Mouse (Mus musculus): ENCODE results near the gene Eif2b4. TPM values are rescaled to one million over a fixed set of nuclear protein-coding genes. Genes with fewer than 3 reads are reported as not detected.
A peak's percentile ranks its signal among the peaks of the same experiment; 100 is the strongest.

Gene Eif2b4
- polyA plus RNA-seq, 1 experiment, result 87.1 TPM

GRCm38 (mm10) chr5:31151746-31152145 is 41.5 kb downstream of the Eif2b4 start:
- peak overlapping the region; percentile 68 for H3K27ac ChIP-seq (ENCODE audit: insufficient read depth, low read length)
- TF ChIP-seq POLR2A (IDR thresholded peaks at IDR 0.05; ENCODE audit: borderline replicate concordance, insufficient read depth, low read length) (no peak), CTCF (IDR thresholded peaks at IDR 0.05; ENCODE audit: borderline replicate concordance, insufficient read depth, low read depth, low read length) (peak; percentile 33; the same call in 1 of the 2 replicates)
- no peak overlapping the region for H3K4me3 ChIP-seq (replicated peaks; ENCODE audit: insufficient read depth, low read depth, low read length)
- no peaks in the 10 kb centered on the region for H3K27me3 ChIP-seq (ENCODE audit: control insufficient read depth, insufficient read depth, low read length)
- H3K4me1 ChIP-seq (ENCODE audit: control insufficient read depth, insufficient read depth, low read length), result peaks cover 7% of the 10 kb centered on the region
- 12% methylated on average over 3 of the region's 3 CpGs for WGBS
- peak; percentile 69 to 87 for DNase-seq

DNA sequence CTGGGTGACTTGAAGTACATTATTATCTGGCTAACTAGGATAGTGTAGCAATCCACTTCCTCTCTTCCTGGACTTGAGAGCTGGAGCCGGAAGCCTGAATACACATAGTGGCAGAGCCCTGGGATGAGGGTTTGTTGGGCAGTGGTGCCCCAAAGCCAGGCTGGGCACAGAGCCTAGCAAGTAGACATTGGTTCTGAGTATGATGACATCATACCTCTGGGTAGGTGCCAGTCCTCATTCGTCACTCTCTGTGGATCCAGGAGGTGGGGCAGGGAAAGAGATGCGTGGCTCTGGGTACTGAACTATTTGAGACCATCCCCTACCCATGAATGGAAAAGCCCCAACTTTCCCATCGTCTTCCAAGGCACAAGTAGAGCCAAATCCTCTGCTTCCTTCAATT is 43.4 kb downstream of the Eif2b4 start:
- no peak overlapping the region for H3K4me3 ChIP-seq (replicated peaks; ENCODE audit: insufficient read depth, low read depth, low read length)
- peak in 1 of 2 experiments; percentile 38 for DNase-seq
- WGBS, result 47% methylated on average over 4 of the region's 4 CpGs
- TF ChIP-seq POLR2A (IDR thresholded peaks at IDR 0.05; ENCODE audit: borderline replicate concordance, insufficient read depth, low read length) (no peak), CTCF (IDR thresholded peaks at IDR 0.05; ENCODE audit: borderline replicate concordance, insufficient read depth, low read depth, low read length) (no peak)
- H3K27me3 ChIP-seq (ENCODE audit: control insufficient read depth, insufficient read depth, low read length), result no peaks in the 10 kb centered on the region
- no peak overlapping the region for H3K27ac ChIP-seq (ENCODE audit: insufficient read depth, low read length)
- peaks cover 7% of the 10 kb centered on the region for H3K4me1 ChIP-seq (ENCODE audit: control insufficient read depth, insufficient read depth, low read length)

GRCm38 (mm10) chr5:31138968-31139425 is 54.2 kb downstream of the Eif2b4 start:
- DNase-seq, result no peak
- 16% methylated on average over 9 of the region's 9 CpGs for WGBS
- no peak overlapping the region for H3K4me3 ChIP-seq (replicated peaks; ENCODE audit: insufficient read depth, low read depth, low read length)
- no peak overlapping the region for H3K27ac ChIP-seq (ENCODE audit: insufficient read depth, low read length)
- no peaks in the 10 kb centered on the region for H3K4me1 ChIP-seq (ENCODE audit: control insufficient read depth, insufficient read depth, low read length)
- H3K27me3 ChIP-seq (ENCODE audit: control insufficient read depth, insufficient read depth, low read length), result peaks cover 7% of the 10 kb centered on the region; the same call in 1 of the 2 replicates
- TF ChIP-seq POLR2A (IDR thresholded peaks at IDR 0.05; ENCODE audit: borderline replicate concordance, insufficient read depth, low read length) (no peak), CTCF (IDR thresholded peaks at IDR 0.05; ENCODE audit: borderline replicate concordance, insufficient read depth, low read depth, low read length) (no peak)

GRCm38 (mm10) chr5:31138241-31138967 is 54.8 kb downstream of the Eif2b4 start, which contains the start of gene Ucn:
Gene Ucn (minus strand): TSS chr5:31138829.
- H3K27ac ChIP-seq (ENCODE audit: insufficient read depth, low read length), result no peak within 1 kb of the TSS
- peak within 1 kb of the TSS; percentile 24 for H3K4me3 ChIP-seq (replicated peaks; ENCODE audit: insufficient read depth, low read depth, low read length)
- no peak for TF ChIP-seq CTCF (IDR thresholded peaks at IDR 0.05; ENCODE audit: borderline replicate concordance, insufficient read depth, low read depth, low read length)
- no peak for TF ChIP-seq POLR2A (IDR thresholded peaks at IDR 0.05; ENCODE audit: borderline replicate concordance, insufficient read depth, low read length)
- no peaks in the 10 kb centered on the region for H3K4me1 ChIP-seq (ENCODE audit: control insufficient read depth, insufficient read depth, low read length)
- no peak for DNase-seq
- WGBS, result under 1% methylated on average over 52 of the region's 52 CpGs
- peaks cover 7% of the 10 kb centered on the region; the same call in 1 of the 2 replicates for H3K27me3 ChIP-seq (ENCODE audit: control insufficient read depth, insufficient read depth, low read length)

DNA sequence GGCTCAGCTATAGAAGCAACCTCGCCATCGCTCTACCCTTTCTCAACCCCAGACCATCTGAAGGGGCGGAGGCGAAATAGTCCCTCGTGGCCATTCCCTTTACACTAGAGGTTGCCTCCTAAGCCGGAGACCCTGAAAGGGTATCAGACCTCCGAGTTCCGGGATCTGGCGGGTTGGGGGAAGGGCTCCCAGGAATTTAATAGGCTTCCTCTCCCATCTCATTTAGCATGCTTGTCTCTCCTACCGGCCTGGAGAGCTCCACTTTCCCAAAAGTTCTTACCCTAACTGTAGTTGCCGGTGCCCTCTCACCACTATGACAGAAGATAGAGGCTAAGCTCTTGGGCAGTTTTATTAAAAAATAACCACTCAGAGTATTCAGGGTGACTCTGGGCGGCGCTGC is 55.6 kb downstream of the Eif2b4 start:
- no peak overlapping the region for H3K4me3 ChIP-seq (replicated peaks; ENCODE audit: insufficient read depth, low read depth, low read length)
- no peak overlapping the region for H3K27ac ChIP-seq (ENCODE audit: insufficient read depth, low read length)
- no peak for TF ChIP-seq POLR2A (IDR thresholded peaks at IDR 0.05; ENCODE audit: borderline replicate concordance, insufficient read depth, low read length)
- TF ChIP-seq CTCF (IDR thresholded peaks at IDR 0.05; ENCODE audit: borderline replicate concordance, insufficient read depth, low read depth, low read length), result no peak
- no peaks in the 10 kb centered on the region for H3K4me1 ChIP-seq (ENCODE audit: control insufficient read depth, insufficient read depth, low read length)
- H3K27me3 ChIP-seq (ENCODE audit: control insufficient read depth, insufficient read depth, low read length), result peaks cover 7% of the 10 kb centered on the region; the same call in 1 of the 2 replicates
- WGBS, result 1% methylated on average over 13 of the region's 13 CpGs
- DNase-seq, result no peak

Other genes with a start within 250 kb of the Eif2b4 start
- gene Cgref1, start 247.8 kb downstream of the Eif2b4 start, polyA plus RNA-seq (2012; rRNA removed), result 16.7 and 18.5 TPM in 2 replicates
- 228 and 241 TPM in 2 replicates for gene Preb, start 233.1 kb downstream of the Eif2b4 start, polyA plus RNA-seq (2012; rRNA removed)
- gene Tcf23, start 224.8 kb downstream of the Eif2b4 start, polyA plus RNA-seq (2012; rRNA removed), result 0.28 and 0.29 TPM in 2 replicates
- 170 and 175 TPM in 2 replicates for gene Atraid, start 145.1 kb downstream of the Eif2b4 start, polyA plus RNA-seq (2012; rRNA removed)
- gene Slc5a6, start 144.5 kb downstream of the Eif2b4 start, polyA plus RNA-seq (2012; rRNA removed), result 45.1 and 49.6 TPM in 2 replicates
- gene Cad, start 138.7 kb downstream of the Eif2b4 start, polyA plus RNA-seq (2012; rRNA removed), result 21.7 and 23.4 TPM in 2 replicates
- gene Dnajc5g, start 87.1 kb downstream of the Eif2b4 start, polyA plus RNA-seq (2012; rRNA removed), result not detected in 2 replicates
- gene Slc30a3, start 85.2 kb downstream of the Eif2b4 start, polyA plus RNA-seq (2012; rRNA removed), result 19.7 and 23.5 TPM in 2 replicates
- gene Trim54, start 76.7 kb downstream of the Eif2b4 start, polyA plus RNA-seq (2012; rRNA removed), result not detected in 2 replicates
- 1.2 TPM in 1 of 2 replicates, not detected in the other for gene Ucn, start 54.6 kb downstream of the Eif2b4 start, polyA plus RNA-seq (2012; rRNA removed)
- gene Mpv17, start 39.2 kb downstream of the Eif2b4 start, polyA plus RNA-seq (2012; rRNA removed), result 91.1 and 91.7 TPM in 2 replicates
- 3.9 and 4.1 TPM in 2 replicates for gene Gm29609, start 13.5 kb downstream of the Eif2b4 start, polyA plus RNA-seq (2012; rRNA removed)
- 94.6 and 100 TPM in 2 replicates for gene Gtf3c2, start 13.3 kb downstream of the Eif2b4 start, polyA plus RNA-seq (2012; rRNA removed)
- gene Snx17, start 203 bp downstream of the Eif2b4 start, polyA plus RNA-seq (2012; rRNA removed), result 124 and 125 TPM in 2 replicates
- 44.5 and 45.4 TPM in 2 replicates for gene Zfp513, start 8.9 kb upstream of the Eif2b4 start, polyA plus RNA-seq (2012; rRNA removed)
- gene Ppm1g, start 27.3 kb upstream of the Eif2b4 start, polyA plus RNA-seq (2012; rRNA removed), result 83.9 and 84.1 TPM in 2 replicates
- 143 and 148 TPM in 2 replicates for gene Nrbp1, start 47.4 kb upstream of the Eif2b4 start, polyA plus RNA-seq (2012; rRNA removed)
- gene Gm9970, start 47.8 kb upstream of the Eif2b4 start, polyA plus RNA-seq (2012; rRNA removed), result 0.48 TPM in 1 of 2 replicates, not detected in the other
- 4.3 and 5.2 TPM in 2 replicates for gene Krtcap3, start 58.3 kb upstream of the Eif2b4 start, polyA plus RNA-seq (2012; rRNA removed)
- gene Ift172, start 97.7 kb upstream of the Eif2b4 start, polyA plus RNA-seq (2012; rRNA removed), result 69.3 and 75.3 TPM in 2 replicates
- gene Fndc4, start 102.7 kb upstream of the Eif2b4 start, polyA plus RNA-seq (2012; rRNA removed), result 184 and 190 TPM in 2 replicates
- 1.2 and 1.4 TPM in 2 replicates for gene Gckr, start 104.0 kb upstream of the Eif2b4 start, polyA plus RNA-seq (2012; rRNA removed)

Measured in cerebellum, adult 2 months (tissue).